Mouse (Mus musculus) c-Kit-positive CD71-positive TER-119-positive erythroid progenitor cells, embryonic 14.5 days (primary cell): ENCODE measurements around the gene Olfr455.

ENCODE experiments used
- DNase-seq: peaks from one replicate; pipeline ENCODE4 v3.0.0-alpha.2; 2013; ENCODE audit warnings: low spot score

The Olfr455 gene

DNA sequence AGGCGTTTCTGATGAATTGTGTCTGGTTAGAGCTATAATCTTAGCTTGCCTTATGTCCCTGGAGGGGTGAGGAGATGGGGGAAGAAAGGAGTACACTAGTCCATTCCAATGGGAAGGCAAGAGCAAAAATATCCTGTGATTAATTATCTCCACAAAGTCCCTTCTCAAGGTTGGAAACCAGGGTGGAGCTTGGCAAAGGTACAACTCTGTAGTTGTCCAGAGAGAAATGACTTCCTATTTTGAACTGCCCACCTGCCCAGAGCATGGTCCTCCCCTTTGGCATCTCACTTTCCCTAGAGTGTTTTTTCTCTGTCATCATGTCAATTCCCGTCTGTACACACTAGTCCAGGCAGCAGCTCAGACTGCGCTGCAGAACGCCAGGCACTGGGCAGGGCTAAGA is at the start of gene Olfr455:
Gene Olfr455, minus strand, starts transcription at position 127 of the 400 bp plus-strand sequence.
- DNase-seq = no peak

DNA sequence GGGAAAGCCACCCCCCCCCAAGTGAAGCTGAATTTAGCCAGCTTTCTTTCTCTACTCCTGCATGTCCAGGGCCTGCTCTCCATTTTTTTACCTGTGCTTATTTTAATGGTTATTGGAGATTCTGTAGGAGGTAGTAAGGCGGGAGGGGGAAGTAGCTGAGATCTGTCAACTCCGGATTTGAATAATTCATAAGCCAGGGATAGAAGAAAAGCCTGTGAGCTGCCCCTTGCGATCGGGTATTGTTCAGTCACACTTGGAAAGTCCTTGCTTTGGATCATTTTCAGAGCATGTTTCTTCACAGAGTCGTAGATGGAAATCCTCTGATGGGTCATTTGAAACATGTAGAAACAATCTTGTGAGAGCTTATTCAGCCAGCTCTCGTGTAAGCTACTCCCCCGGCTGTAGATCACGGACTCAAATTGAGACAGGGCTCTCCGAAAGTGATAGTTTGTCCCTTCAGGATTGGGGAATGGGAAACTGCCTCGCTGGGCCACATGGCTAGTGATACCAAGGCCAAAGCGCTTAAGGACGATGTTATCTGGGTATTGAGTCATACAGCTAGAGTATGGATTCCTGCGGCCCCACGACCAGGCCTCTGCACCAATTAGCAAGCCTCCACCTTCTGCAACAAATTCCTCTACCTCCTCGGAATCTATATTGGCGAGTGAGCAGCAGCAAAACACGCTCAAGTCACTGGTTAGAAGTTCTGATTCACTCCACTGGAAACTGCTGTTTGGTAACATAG is 45.9 kb upstream of the Olfr455 start:
- no peak for DNase-seq

DNA sequence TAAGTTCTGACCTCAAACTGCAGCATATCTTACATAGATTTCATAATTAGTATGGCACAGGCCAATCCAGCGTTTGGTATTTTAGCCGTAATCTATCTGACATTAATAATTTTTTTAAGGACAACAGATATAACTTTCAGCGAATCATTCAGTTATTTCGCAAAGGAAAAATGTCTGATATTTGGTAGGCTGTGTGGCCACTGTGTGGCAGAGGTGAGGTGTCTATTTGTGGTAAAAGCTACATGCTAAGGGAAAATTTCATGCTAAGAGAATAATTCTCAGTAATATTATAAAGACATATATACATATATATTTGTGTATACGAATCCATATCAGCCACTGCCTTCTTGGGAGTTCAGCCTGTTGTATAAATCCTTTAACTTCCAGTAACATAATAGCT is 39.2 kb upstream of the Olfr455 start:
- DNase-seq = no peak

DNA sequence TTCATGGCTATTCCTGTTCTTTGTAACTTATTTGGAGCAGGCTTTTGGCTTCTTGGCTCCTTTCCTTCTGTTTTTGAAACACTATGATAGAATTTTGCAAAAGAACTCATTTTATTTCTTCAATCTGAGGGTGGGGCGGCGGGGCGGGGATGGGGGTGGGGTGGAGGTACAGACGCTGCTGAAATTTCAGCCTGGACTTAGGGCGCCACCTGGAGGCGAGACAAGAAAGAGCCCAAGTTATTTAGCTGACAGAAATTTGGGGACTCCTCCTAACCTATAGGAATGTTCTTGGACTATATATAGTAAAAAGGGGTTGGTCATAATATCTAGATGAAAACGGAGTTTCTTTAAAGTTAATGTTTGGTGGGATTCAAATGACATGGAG is 36.1 kb upstream of the Olfr455 start:
- peak; percentile 33 for DNase-seq

DNA sequence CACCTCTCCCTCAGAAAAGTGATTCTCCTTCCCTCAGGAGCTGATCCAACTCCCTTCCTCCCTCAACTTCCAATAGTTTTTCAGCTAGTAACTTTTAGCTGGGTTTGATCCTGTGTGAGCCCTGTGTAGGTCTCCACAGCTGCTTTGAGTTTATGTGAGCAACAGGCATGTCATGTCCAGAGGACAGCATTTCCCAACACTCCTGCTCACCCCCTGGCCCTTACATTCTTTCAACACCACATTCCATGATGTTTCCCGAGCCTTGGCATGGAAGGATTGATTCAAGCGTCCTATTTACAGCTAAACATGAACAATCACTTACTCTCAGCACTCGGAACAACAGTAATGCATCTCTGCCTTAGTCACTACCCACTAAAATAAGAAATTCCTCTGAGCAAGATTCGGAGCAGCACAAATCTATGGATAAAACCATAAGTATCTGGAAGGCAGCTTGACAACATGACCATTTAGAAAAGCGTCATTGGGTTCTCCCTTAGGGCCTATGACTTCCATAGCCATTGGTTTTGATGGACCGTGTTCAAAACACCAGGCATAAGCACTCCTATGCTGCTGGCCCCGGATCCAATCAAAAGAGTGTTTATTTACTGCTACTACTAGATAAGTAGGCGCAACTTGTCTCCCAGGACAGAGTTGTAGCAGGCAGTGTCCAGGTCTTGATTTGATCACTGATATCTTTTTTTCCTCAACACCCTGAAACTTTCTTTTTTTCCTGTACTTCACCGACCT is 35.5 kb upstream of the Olfr455 start:
- DNase-seq = no peak

DNA sequence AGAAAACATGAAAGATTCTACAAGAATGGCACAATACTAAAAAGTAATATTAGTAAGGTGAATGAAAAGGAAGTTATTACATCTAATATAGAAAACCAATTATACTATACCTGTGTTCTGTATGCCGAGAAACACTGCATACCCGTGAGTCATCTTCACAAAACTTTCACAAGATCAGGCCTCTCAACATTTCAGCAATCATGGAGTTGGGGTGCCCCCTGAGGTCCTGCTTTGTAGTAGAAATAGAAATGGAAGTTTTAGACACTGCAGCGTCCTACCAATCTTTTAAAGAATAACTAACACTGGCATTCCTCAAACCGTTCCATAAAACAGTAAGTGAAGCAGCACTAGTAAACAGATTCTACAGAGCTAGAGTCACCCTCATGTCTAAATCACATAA is 31.3 kb upstream of the Olfr455 start:
- no peak for DNase-seq

DNA sequence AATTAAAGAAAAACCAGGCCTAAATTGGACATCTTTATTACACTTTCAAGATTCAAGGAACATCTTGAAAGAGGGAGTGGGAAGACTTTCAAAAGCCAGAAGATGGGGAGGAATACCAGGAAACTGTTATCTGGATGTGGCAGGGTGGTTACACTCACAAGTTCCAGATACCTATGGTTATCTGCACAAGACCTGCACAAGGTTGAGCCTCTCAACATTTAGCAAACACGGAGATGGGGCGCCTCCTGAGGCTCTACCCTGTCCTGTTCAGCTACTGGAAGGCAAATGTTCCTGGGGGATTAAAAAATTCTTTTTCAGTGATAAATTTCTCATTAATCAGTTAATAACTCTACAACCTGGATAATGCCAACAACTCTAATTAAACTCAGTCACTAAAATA is 30.0 kb upstream of the Olfr455 start:
- DNase-seq = peak; percentile 36

DNA sequence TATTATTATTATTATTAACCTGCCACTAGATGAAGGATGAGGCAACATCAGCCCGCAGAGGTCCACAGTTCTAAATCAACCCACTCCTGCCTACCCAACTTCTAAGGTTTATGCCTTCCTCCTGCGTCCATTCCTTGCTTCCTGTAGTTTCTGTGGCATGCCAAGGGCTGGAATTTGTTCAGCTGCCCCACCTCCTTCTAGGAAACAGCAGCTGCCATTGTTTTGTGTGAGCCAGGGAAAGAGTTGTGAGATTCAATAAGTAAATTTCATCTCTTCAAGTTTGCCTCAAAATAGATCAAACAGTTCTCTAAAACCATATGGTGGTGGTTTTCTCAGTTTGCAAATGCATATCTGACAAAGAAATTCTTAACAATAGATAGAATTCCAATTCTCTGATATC is 20.8 kb upstream of the Olfr455 start:
- DNase-seq = no peak

DNA sequence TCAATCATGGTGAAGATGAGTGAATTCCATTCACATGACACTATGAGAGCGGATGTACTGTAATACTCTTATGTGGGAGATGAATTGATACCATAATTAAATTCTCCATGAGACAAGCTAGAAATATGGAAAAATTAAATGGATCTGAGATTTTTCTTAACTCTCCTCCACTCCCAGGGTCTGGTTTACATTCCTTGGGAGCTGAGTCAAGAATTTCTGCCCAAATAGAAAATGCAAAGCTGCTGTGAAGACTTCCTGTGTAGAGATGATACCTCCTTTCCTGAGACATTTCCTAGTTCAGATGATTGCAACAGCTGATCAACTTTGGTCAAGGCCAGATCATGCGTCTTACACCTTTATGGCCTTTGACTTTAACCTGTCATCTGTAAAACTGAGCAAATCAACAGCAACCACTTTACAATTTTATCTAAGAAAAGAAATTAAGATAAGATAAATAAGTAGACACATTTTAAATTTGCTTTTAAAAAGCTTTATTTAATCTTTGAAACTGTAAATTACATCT is 18.8 kb upstream of the Olfr455 start:
- DNase-seq = no peak

DNA sequence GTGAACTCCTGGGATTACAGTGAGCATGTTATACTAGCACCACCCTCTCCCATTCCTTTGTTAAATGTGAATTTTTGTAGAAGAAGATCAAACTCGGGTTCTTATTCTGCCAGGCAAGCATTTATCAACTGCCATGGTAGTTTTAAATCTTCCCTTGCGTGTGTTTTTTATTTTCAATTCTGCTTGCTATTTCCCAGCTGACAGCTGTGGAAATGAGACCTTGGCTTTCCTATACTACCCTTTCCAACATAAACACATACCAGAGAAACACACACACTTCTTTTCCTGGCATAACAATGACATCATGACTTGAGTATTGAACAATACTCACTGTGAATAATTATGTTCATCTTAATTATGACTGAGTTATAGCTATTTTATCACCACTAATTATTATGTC is 14.9 kb upstream of the Olfr455 start:
- DNase-seq = no peak

DNA sequence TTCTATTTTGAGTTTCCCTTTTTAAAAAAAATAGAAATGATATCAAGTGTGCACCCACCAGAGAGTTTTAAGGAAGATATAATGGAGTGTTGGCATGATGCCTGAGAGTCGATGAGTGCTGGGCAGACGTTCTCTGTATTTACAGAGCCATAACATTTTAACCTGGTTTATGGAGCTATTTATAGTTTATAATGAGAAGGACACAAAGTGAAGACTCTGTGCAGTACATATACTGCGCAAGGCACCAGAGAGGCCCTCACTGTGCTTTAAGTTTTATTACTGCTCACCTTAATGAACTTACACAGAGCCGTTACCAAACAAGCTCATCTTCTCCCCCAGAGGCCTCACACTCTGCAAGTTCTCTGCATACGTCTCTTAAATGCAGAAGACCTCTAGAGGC is 13.5 kb upstream of the Olfr455 start:
- DNase-seq = no peak

DNA sequence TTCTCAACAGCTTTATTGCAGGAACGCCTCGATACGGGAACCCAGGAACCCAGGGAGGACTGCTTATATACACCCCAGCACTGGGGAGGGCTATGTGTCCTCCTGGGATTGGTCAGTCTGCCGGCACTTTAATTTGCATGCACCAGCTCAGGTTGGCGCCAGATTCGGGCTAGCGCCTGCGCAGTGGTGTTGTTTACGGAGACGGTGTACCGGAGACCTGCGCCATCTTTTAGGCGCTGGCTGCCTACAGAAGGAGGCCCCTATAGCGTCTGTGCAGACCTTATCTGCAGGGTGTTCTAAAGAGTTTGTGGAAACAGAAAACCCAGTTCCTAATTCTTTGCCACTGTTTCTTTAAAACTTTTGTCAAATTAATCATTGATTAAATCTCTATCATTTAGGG is 11.3 kb upstream of the Olfr455 start:
- DNase-seq = no peak

DNA sequence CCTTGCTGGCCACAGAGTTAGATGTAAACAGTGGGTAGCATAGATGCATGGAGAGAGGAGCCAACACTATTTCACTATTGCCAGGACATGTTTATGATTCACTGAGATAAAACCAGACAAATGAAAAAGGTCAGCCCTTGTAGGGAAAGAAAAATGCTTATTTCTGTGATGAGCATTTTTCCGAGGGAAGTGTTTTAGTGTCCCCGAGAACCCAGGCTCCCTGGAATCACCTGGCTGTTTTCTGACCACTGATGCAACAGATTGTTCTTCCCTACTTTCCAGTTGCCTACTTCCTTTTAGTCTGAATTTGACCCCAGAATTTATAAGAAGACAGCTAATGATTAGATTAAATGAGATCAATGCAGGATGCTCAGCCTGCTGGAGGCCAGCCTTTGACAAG is 1.2 kb downstream of the Olfr455 start:
- DNase-seq = no peak

DNA sequence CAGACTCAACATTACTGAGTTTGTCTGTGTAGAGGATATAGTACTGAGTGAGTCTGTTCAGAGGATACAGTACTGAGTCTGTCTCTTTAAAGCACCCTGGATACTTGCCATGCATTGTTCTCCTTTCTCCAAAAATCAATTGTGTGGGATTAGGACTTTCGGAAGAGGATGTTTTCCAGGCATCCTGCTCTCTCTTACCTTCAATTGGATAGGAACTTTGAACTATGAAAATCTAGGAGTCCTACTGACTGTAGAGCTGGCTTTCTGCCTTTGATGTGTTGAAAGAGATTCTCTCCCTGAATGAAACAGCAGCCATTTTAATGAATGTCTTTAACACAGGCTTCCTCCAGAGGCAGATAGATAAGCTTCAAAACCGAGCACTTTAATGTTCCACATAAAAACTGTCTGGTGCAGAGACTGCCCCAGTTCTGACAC is 1.9 kb downstream of the Olfr455 start:
- DNase-seq = no peak

DNA sequence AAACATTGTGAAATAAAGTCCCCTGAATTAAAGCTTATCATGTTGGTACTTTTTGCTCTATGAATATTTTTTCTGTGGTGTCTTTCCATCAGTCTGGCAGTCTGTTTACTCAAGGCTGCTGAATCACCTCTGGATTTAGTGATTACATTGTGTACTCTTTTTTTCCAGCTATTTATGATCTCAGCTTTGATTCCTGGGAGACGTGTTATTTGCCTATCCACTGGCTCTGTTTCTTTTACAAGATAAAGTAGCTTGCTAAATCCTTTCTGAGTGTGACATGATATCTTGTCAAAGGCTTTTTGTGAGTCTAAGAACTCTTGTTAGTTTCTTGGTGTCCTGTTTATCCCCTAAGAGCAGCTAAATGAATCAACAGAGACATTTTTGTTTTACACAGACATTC is 2.5 kb downstream of the Olfr455 start:
- DNase-seq = no peak

DNA sequence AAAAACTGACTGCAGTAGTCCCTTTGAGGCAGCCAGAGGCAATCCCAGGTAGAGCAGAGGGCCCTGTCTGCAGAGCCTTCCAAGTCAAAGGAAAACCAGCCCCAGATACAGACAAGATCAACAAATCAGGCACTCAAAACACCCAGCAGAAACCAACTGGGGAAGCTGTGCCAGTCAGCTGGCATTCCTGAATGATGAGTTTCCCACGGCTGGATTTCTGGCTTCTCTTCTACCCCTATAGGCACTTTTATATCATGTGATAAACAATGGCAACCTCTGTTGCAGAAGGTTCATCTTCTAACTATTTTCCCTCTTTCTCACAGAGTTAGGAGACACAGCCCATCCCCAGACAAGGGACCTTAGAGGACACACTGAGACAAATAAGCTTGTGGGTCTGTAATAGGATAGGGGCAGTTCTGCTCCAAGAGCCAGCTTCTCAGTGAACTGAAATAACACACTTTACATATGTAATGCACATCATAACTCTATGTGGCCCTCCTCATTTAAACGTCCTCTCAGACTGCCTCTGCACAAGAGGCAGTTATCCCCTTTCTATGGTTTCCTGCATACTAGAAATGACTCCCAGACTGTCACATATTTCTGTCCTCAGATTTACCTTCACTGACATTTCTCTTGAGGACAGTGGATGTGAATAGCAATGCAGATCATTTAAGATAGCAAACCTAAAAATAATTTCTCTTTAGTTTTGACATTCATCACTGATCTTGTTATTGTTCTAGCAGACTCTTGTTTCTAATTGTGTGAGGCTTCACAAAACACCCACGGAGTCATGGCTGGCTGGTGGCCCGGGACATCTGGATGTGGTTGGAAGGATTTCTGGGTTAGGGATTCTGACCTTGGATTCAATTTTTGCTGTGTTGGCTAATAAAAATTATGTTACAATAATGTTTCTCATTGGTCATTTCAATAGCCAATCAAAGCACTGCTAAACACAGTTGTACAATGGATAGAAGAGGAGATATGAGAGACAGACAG is 5.1 kb downstream of the Olfr455 start:
- no peak for DNase-seq

DNA sequence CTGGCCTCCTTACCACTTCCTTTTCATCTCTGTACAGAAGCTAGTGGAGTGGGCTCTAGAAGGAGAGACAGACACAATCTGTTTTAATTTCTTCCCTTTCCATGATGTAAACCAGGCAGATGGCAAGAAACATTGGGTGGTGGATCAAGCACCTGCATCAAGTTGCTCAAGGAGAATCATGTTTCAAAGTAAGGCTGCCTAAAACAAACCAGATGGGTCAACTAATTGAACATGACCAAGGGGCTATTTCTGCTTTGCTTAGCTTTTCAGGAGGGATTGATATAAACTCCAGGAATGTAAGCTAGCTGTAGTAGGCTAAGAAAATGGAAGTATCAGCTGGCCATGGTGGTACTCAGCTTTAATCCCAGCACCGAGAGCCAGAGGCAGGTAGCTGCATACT is 6.7 kb downstream of the Olfr455 start:
- no peak for DNase-seq

DNA sequence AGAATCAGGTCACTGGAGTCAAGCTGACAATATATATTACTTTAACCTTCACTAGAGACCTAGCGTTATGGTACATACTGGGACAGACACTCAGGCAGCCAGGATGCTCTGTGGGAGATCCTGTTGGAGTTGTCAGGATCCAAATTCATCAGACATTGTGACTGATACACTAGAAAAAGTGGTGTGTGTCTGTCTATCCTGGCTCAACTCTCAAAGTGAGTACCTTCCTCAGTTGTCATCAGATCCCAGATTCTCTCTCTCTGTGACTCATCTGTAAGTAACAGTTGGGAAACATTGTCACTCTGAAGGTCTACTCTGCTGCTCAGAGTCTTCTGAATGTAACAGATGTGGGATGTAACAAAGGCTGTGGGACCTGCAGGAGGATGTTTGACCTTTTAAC is 7.7 kb downstream of the Olfr455 start:
- no peak for DNase-seq

DNA sequence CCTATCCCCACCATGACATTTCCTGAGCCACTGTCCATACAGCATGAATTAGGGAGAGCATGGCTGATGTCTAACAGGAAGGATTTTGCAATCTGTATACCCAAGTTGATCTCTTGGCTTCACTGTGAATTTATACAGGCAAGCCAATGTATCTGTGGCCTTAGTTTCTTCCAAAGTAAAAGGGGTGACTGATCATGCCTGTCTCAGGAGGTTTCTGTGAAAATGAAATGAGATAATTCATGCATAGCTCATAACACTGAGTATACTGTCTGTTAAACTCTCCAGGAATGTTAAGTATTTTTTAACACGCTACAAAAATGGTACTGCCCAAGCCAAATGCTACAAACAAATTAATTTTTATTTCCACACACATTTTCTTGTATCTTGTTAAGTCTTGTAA is 33.9 kb downstream of the Olfr455 start:
- DNase-seq = no peak

DNA sequence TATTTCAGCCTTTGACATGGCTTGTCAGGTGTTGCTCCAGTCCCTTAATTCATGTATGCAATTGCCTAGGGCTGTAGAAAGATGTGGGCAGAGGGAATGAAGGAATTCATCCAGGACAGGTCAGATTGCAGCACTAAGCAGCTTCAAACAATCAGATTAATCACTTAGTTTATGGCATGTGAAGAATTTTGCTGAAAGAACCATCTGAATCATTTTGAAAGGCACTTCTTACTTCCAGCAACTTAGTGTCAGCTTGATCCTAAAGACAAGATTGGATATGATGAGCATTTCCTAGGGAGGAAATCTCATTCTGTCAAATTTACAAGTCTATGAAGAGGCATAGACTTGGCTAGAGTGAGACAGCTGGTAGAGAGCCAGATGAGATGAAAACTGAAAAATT is 38.1 kb downstream of the Olfr455 start:
- no peak for DNase-seq

DNA sequence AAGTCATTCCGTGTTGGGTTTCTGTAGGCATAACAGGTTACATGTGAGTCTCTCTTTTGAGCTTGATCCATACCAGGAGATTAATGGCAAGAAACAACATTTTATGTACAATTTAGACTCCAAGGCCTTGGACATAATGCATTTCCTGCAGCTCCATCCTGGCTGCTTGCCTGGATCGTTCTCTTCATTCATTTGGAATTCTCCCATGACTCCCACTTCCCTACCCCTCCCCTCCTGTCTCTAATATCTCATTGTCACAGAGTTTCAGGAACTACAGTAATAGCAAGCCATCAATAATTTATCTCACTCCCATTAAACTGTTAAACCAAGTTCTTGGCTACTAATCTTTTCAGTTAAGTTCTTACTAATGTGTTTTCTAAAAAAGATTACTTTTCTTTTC is 43.9 kb downstream of the Olfr455 start:
- DNase-seq = no peak

DNA sequence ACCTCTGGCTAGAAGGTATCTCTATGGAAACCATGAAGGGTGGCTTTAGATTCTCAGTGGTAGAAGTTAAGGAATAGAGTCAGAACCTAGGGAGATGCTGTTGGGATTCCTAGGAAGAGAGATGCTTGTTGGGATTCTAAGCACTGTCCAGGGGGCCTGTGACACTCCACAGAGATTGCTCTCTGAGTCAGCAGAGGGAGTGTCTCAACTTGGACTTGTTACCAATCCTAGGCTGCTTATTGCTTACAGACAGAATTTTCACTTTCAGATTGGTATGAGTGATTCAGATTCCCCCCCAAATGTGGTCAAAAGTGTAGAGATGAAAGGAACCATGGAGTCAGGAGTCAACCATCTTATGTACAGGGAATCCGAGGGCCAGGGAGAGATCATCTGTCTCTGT is 57.7 kb downstream of the Olfr455 start:
- DNase-seq = no peak
